Mouse (Mus musculus) heart, postnatal 0 days (tissue): ENCODE measurements around the gene Ror2.

Experiments
- CTCF ChIP-seq: IDR thresholded peaks from 2 replicates; pipeline ENCODE4 v1.5.1; 2016; ENCODE audit warnings: antibody characterized with exemption, control low read depth, low read depth
- EP300 ChIP-seq: IDR thresholded peaks from 2 replicates; pipeline ENCODE4 v1.6.1; 2016; ENCODE audit warnings: antibody characterized with exemption, low read depth

GRCm38 (mm10) chr13:53086552-53087282 lies 199.2 kb downstream of the Ror2 start:
- TF ChIP-seq CTCF = no peak
- no peak for TF ChIP-seq EP300
